Mouse (Mus musculus) hindbrain, embryonic 11.5 days (tissue): ENCODE results near the gene Coq10b. TPM values are rescaled to one million over a fixed set of nuclear protein-coding genes. Genes with fewer than 3 reads are reported as not detected.

ENCODE experiments used
- ATAC-seq: fragments of 200-750 bp; cut with Nextera tagmentation; 2 replicates; pipeline ENCODE4 v1.8.0; 2017; ENCODE audit warnings: mild to moderate bottlenecking, moderate TSS enrichment, moderate library complexity; ENCODE audit not compliant: low FRiP score
- DNase-seq: peaks from one replicate; pipeline ENCODE4 v3.0.0-alpha.2; 2015; ENCODE audit warnings: low spot score
- H3K27ac ChIP-seq: fragments of 300-500 bp; sonication (generic); 2 replicates; pipeline ENCODE4 v1.5.1; 2014; ENCODE audit warnings: mild to moderate bottlenecking, low read depth, low read length
- H3K27me3 ChIP-seq: fragments of 300-500 bp; sonication (generic); 2 replicates; pipeline ENCODE4 v1.6.1; 2014; ENCODE audit warnings: mild to moderate bottlenecking, low read length, moderate library complexity, mixed read lengths; ENCODE audit not compliant: control insufficient read depth, insufficient read depth
- H3K36me3 ChIP-seq: fragments of 300-500 bp; sonication (generic); 2 replicates; pipeline ENCODE4 v1.6.1; 2014; ENCODE audit warnings: mild to moderate bottlenecking, low read length, moderate library complexity, mixed read lengths; ENCODE audit not compliant: control insufficient read depth, insufficient read depth
- H3K4me1 ChIP-seq: fragments of 300-500 bp; sonication (generic); replicated peaks from 2 replicates; pipeline ENCODE4 v1.6.1; 2014; ENCODE audit warnings: low read length, mixed read lengths; ENCODE audit not compliant: control insufficient read depth, insufficient read depth
- H3K4me2 ChIP-seq: fragments of 300-500 bp; sonication (generic); replicated peaks from 2 replicates; pipeline ENCODE4 v1.6.1; 2014; ENCODE audit warnings: mild to moderate bottlenecking, low read depth, low read length
- H3K4me3 ChIP-seq: fragments of 300-500 bp; sonication (generic); 2 replicates; pipeline ENCODE4 v1.5.1; 2014; ENCODE audit warnings: low read depth, low read length
- H3K9ac ChIP-seq: fragments of 300-500 bp; sonication (generic); 2 replicates; pipeline ENCODE4 v1.6.1; 2014; ENCODE audit warnings: low read depth, low read length
- H3K9me3 ChIP-seq: fragments of 300-500 bp; sonication (generic); 2 replicates; pipeline ENCODE4 v1.6.1; 2016; ENCODE audit warnings: low read length; ENCODE audit not compliant: control insufficient read depth
- WGBS: fragments of 180-500 bp; shearing (Covaris S2); extraction: QIAGEN DNeasy Blood & Tissue Kit; methylation state at CpG from one replicate; pipeline ENCODE4 v1.1.7; 2014; 5-methylcytosine and 5-hydroxymethylcytosine counted together
- polyA plus RNA-seq: library from polyadenylated mRNA; unstranded; fragments of >200 nt; fragmentation: Nextera tagmentation; extraction: Ambion mirVana; gene quantifications from 2 replicates; pipeline ENCODE4 v1.2.1, GENCODE M21; 2014

Gene Coq10b
- polyA plus RNA-seq, 1 experiment from 2014 or later, result 41.4 TPM

GRCm38 (mm10) chr1:55028512-55029249, 23.9 kb upstream of the Coq10b start:
- H3K4me3 ChIP-seq, result no peak overlapping the region
- no peak overlapping the region for H3K27ac ChIP-seq
- H3K9ac ChIP-seq, result no peak overlapping the region
- H3K4me1 ChIP-seq, result no peaks in the 10 kb centered on the region
- no peaks in the 10 kb centered on the region for H3K27me3 ChIP-seq
- H3K9me3 ChIP-seq, result no peaks in the 10 kb centered on the region
- no peak for DNase-seq
- ATAC-seq, result no peak
- 90% methylated on average over 11 of the region's 11 CpGs for WGBS
- no peak overlapping the region for H3K4me2 ChIP-seq
- H3K36me3 ChIP-seq, result no peaks in the 10 kb centered on the region

- DNase-seq, result no peak
- H3K9me3 ChIP-seq, result no peaks in the 10 kb centered on the region
- no peak overlapping the region for H3K4me3 ChIP-seq
- no peak overlapping the region for H3K27ac ChIP-seq
- ATAC-seq, result no peak
- no peaks in the 10 kb centered on the region for H3K27me3 ChIP-seq
- H3K4me2 ChIP-seq, result no peak overlapping the region
- no peaks in the 10 kb centered on the region for H3K4me1 ChIP-seq
- 81% methylated on average over 4 of the region's 4 CpGs for WGBS
- no peaks in the 10 kb centered on the region for H3K36me3 ChIP-seq
- no peak overlapping the region for H3K9ac ChIP-seq
Measured at GRCm38 (mm10) chr1:55029446-55029845, 23.1 kb upstream of the Coq10b start.

GRCm38 (mm10) chr1:55031026-55031779, 21.4 kb upstream of the Coq10b start:
- Histone ChIP-seq H3K36me3 (no peaks in the 10 kb centered on the region), H3K27ac (no peak overlapping the region), H3K9ac (no peak overlapping the region), H3K4me3 (no peak overlapping the region), H3K4me1 (no peaks in the 10 kb centered on the region), H3K27me3 (no peaks in the 10 kb centered on the region), H3K4me2 (no peak overlapping the region), H3K9me3 (no peaks in the 10 kb centered on the region)
- no peak for DNase-seq
- ATAC-seq, result no peak

- Histone ChIP-seq H3K9ac (no peak overlapping the region), H3K4me3 (no peak overlapping the region), H3K27me3 (no peaks in the 10 kb centered on the region), H3K36me3 (no peaks in the 10 kb centered on the region), H3K9me3 (no peaks in the 10 kb centered on the region), H3K27ac (no peak overlapping the region), H3K4me2 (no peak overlapping the region), H3K4me1 (no peaks in the 10 kb centered on the region)
- DNase-seq, result no peak
- 75% methylated on average over 1 of the region's 1 CpGs for WGBS
- ATAC-seq, result no peak
Measured at GRCm38 (mm10) chr1:55039944-55040343, 12.6 kb upstream of the Coq10b start.

GRCm38 (mm10) chr1:55041691-55042090, 10.9 kb upstream of the Coq10b start:
- Histone ChIP-seq H3K27me3 (no peaks in the 10 kb centered on the region), H3K4me3 (no peak overlapping the region), H3K9me3 (no peaks in the 10 kb centered on the region), H3K36me3 (no peaks in the 10 kb centered on the region), H3K9ac (no peak overlapping the region), H3K4me2 (no peak overlapping the region), H3K4me1 (no peaks in the 10 kb centered on the region), H3K27ac (no peak overlapping the region)
- ATAC-seq (no peak), DNase-seq (no peak)
- WGBS, result 88% methylated on average over 4 of the region's 4 CpGs

- no peaks in the 10 kb centered on the region for H3K9me3 ChIP-seq
- H3K36me3 ChIP-seq, result no peaks in the 10 kb centered on the region
- H3K27me3 ChIP-seq, result no peaks in the 10 kb centered on the region
- no peak overlapping the region for H3K27ac ChIP-seq
- H3K4me3 ChIP-seq, result no peak overlapping the region
- H3K4me2 ChIP-seq, result no peak overlapping the region
- no peaks in the 10 kb centered on the region for H3K4me1 ChIP-seq
- DNase-seq (no peak), ATAC-seq (no peak)
- no peak overlapping the region for H3K9ac ChIP-seq
- WGBS, result 65% methylated on average over 1 of the region's 1 CpGs
Measured at GRCm38 (mm10) chr1:55042246-55042645, 10.3 kb upstream of the Coq10b start.

- DNase-seq (no peak), ATAC-seq (no peak)
- H3K27me3 ChIP-seq, result no peaks in the 10 kb centered on the region
- 80% methylated on average over 3 of the region's 3 CpGs for WGBS
- H3K4me3 ChIP-seq, result no peak overlapping the region
- no peak overlapping the region for H3K4me2 ChIP-seq
- H3K4me1 ChIP-seq, result no peaks in the 10 kb centered on the region
- no peak overlapping the region for H3K27ac ChIP-seq
- H3K36me3 ChIP-seq, result no peaks in the 10 kb centered on the region
- no peaks in the 10 kb centered on the region for H3K9me3 ChIP-seq
- no peak overlapping the region for H3K9ac ChIP-seq
Measured at GRCm38 (mm10) chr1:55043164-55043563, 9.4 kb upstream of the Coq10b start.

GRCm38 (mm10) chr1:55048841-55049587, 3.6 kb upstream of the Coq10b start:
- no peaks in the 10 kb centered on the region for H3K27me3 ChIP-seq
- no peak overlapping the region for H3K9ac ChIP-seq
- WGBS, result 71% methylated on average over 4 of the region's 4 CpGs
- no peak overlapping the region for H3K4me3 ChIP-seq
- DNase-seq (no peak), ATAC-seq (no peak)
- H3K4me1 ChIP-seq, result no peaks in the 10 kb centered on the region
- no peak overlapping the region for H3K27ac ChIP-seq
- H3K36me3 ChIP-seq, result no peaks in the 10 kb centered on the region
- H3K4me2 ChIP-seq, result no peak overlapping the region
- H3K9me3 ChIP-seq, result no peaks in the 10 kb centered on the region
